Mouse (Mus musculus) liver, adult 2 months (tissue): ENCODE measurements around the gene Nrgn.

Source experiments
- CTCF ChIP-seq: fragments of 200-500 bp; IDR thresholded peaks from 2 replicates; pipeline ENCODE4 v1.5.1; 2011; ENCODE audit warnings: low read depth, low read length, control low read depth
- POLR2A ChIP-seq: fragments of 200-500 bp; IDR thresholded peaks from 2 replicates; pipeline ENCODE4 v1.6.1; 2011; ENCODE audit warnings: low read length, control low read depth; ENCODE audit not compliant: insufficient read depth; ENCODE audit errors: extremely low read depth

DNA sequence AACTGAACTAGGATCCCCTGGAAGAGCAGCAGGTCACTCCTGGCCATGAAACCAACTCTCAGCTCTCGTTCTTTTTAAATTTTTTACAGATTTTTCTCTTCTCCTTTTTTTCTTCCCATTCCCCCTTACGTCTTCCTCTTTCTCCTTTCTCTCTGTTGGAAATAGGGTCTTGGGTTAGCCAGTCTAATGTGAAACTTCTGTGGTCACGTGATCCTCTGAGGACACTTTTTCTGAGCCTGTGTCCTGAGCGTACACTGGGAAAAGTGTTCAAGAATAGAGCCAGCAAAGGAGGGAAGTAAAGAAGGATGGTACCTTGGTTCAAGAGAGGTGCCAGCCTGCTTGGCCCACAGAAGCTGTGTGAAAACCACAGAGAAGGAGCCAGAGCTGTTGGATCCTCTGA, 37.7 kb upstream of the Nrgn start:
- TF ChIP-seq CTCF, result no peak
- TF ChIP-seq POLR2A, result no peak
